Mouse (Mus musculus) Patski (cell line): ENCODE measurements around the gene Dcps. TPM values are rescaled to one million over a fixed set of nuclear protein-coding genes. Genes with fewer than 3 reads are reported as not detected.

ENCODE experiments used
- ATAC-seq: fragments of 100-300 bp; one replicate; pipeline ENCODE4 v1.8.0; 2021
- CTCF ChIA-PET: fragments of 350-600 bp; sonication (Branson Sonifier 250); formaldehyde crosslinking; loops from one replicate; lab custom pipeline; 2022; ENCODE audit warnings: inconsistent platforms; lab: Charles Lee
- POLR2A ChIA-PET: fragments of 350-600 bp; sonication (Branson Sonifier 250); formaldehyde crosslinking; loops from one replicate; lab custom pipeline; 2022; ENCODE audit warnings: antibody characterized with exemption, inconsistent platforms; lab: Charles Lee
- DNase-seq: peaks from one replicate; pipeline ENCODE4 v3.0.0-alpha.2; 2011; ENCODE audit warnings: low read depth, low spot score
- H3K27me3 ChIP-seq: fragments of 371-371 bp; one replicate; pipeline ENCODE4 v1.5.1; 2021
- CTCF ChIP-seq: fragments of 100-300 bp; IDR thresholded peaks from one replicate; pipeline ENCODE4 v1.5.1; 2021
- in situ Hi-C: fragments of 300-500 bp; cut with MboI; formaldehyde crosslinking; loops from 3 replicates; pipeline ENCODE4 v1.11.1; 2018; ENCODE audit warnings: low pct_unique_long_range_greater_than_20kb, mixed read lengths
- polyA plus RNA-seq: library from polyadenylated mRNA; unstranded; gene quantifications from one replicate; pipeline ENCODE4 v1.2.3, GENCODE M21; 2021

The Dcps gene
- polyA plus RNA-seq, 1 experiment from 2014 or later, result 58.1 TPM

GRCm38 (mm10) chr9:35183359-35183758 lies 7.5 kb upstream of the Dcps start:
- TF ChIP-seq CTCF, result no peak
- H3K27me3 ChIP-seq, result no peaks in the 10 kb centered on the region
- ATAC-seq (no peak), DNase-seq (no peak)
- in situ Hi-C loops, result no loop called here
- CTCF ChIA-PET, result interaction anchor here (1.9 kb wide), 1 partner anchor 16 kb away, joined by 6 read pairs; the partner anchor contains the start of genes Srpr and Tirap
- POLR2A ChIA-PET, result interaction anchor here (0.5 kb wide), 1 partner anchor 37 kb away, joined by 3 read pairs; no protein-coding TSS in a partner anchor

- in situ Hi-C loops, result no loop called here
- no peaks in the 10 kb centered on the region for H3K27me3 ChIP-seq
- no peak for DNase-seq
- no peak for ATAC-seq
- no peak for TF ChIP-seq CTCF
- POLR2A ChIA-PET, result interaction anchor here (0.5 kb wide), 1 partner anchor 37 kb away, joined by 3 read pairs; no protein-coding TSS in a partner anchor
- CTCF ChIA-PET, result interaction anchor here (1.9 kb wide), 1 partner anchor 17 kb away, joined by 6 read pairs; the partner anchor contains the start of genes Srpr and Tirap
Measured at GRCm38 (mm10) chr9:35182832-35183231, 7.0 kb upstream of the Dcps start.

- in situ Hi-C loops, result no loop called here
- POLR2A ChIA-PET, result no interaction called here
- CTCF ChIA-PET, result interaction anchor here (1.7 kb wide), 1 partner anchor 24 kb away, joined by 6 read pairs; the partner anchor contains the start of genes Srpr and Tirap
- DNase-seq (no peak), ATAC-seq (peak; percentile 55)
- H3K27me3 ChIP-seq, result no peaks in the 10 kb centered on the region
- no peak for TF ChIP-seq CTCF
Measured at GRCm38 (mm10) chr9:35176124-35176659, 331 bp upstream of the Dcps start.

- ATAC-seq, result no peak
- CTCF ChIA-PET, result no interaction called here
- in situ Hi-C loops, result loop anchor here (25.0 kb wide), 2 partner anchors 311 to 511 kb away; no protein-coding TSS in a partner anchor
Measured at GRCm38 (mm10) chr9:35173331-35173730, 2.5 kb downstream of the Dcps start.

GRCm38 (mm10) chr9:35170071-35170470 lies 5.8 kb downstream of the Dcps start:
- in situ Hi-C loops, result loop anchor here (25.0 kb wide), 2 partner anchors 308 to 508 kb away; no protein-coding TSS in a partner anchor
- ATAC-seq (no peak), DNase-seq (no peak)
- H3K27me3 ChIP-seq, result no peaks in the 10 kb centered on the region
- ChIA-PET CTCF (interaction anchor here (0.7 to 1.2 kb wide), 2 partner anchors 11 to 138 kb away, joined by 3 to 4 read pairs; no protein-coding TSS in a partner anchor), POLR2A (no interaction called here)
- TF ChIP-seq CTCF, result no peak

More at GRCm38 (mm10) chr9:35173331-35173730, 2.5 kb downstream of the Dcps start:
- POLR2A ChIA-PET, result no interaction called here
- no peaks in the 10 kb centered on the region for H3K27me3 ChIP-seq
- DNase-seq, result no peak
- TF ChIP-seq CTCF, result no peak

GRCm38 (mm10) chr9:35166798-35167635 lies 8.8 kb downstream of the Dcps start:
- no peak for ATAC-seq
- no peaks in the 10 kb centered on the region for H3K27me3 ChIP-seq
- no peak for TF ChIP-seq CTCF
- no peak for DNase-seq
- ChIA-PET POLR2A (interaction anchor here (0.5 to 0.7 kb wide), 2 partner anchors 136 to 139 kb away, joined by 3 to 5 read pairs; no protein-coding TSS in a partner anchor), CTCF (interaction anchor here (0.9 to 2.7 kb wide), 8 partner anchors 10 to 183 kb away, joined by 3 to 15 read pairs (median 5); no protein-coding TSS in a partner anchor)
- in situ Hi-C loops, result loop anchor here (10.0 to 25.0 kb wide), 4 partner anchors 305 to 662 kb away; no protein-coding TSS in a partner anchor

GRCm38 (mm10) chr9:35166144-35166797 lies 9.6 kb downstream of the Dcps start:
- H3K27me3 ChIP-seq, result no peaks in the 10 kb centered on the region
- ATAC-seq, result no peak
- in situ Hi-C loops, result loop anchor here (10.0 to 25.0 kb wide), 4 partner anchors 304 to 661 kb away; no protein-coding TSS in a partner anchor
- POLR2A ChIA-PET, result interaction anchor here (0.7 kb wide), 1 partner anchor 138 kb away, joined by 3 read pairs; no protein-coding TSS in a partner anchor
- CTCF ChIA-PET, result interaction anchor here (0.9 to 2.7 kb wide), 9 partner anchors 8 to 182 kb away, joined by 3 to 15 read pairs (median 5); no protein-coding TSS in a partner anchor
- no peak for DNase-seq
- TF ChIP-seq CTCF, result peak; percentile 53

GRCm38 (mm10) chr9:35164142-35164874 lies 11.6 kb downstream of the Dcps start:
- in situ Hi-C loops, result loop anchor here (5.0 to 25.0 kb wide), 6 partner anchors 47 to 660 kb away; partner anchors contain the start of gene St3gal4
- ChIA-PET POLR2A (no interaction called here), CTCF (interaction anchor here (1.2 to 2.7 kb wide), 2 partner anchors 114 to 135 kb away, joined by 3 to 15 read pairs; no protein-coding TSS in a partner anchor)
- H3K27me3 ChIP-seq, result no peaks in the 10 kb centered on the region
- no peak for TF ChIP-seq CTCF
- no peak for ATAC-seq
- DNase-seq, result no peak
